Mouse (Mus musculus) hindbrain, embryonic 16.5 days (tissue): Measurements from ENCODE around the gene Nek9. TPM values are rescaled to one million over a fixed set of nuclear protein-coding genes. Genes with fewer than 3 reads are reported as not detected.
A peak's percentile ranks its signal among the peaks of the same experiment; 100 is the strongest.

Source experiments
- ATAC-seq: fragments of 200-750 bp; cut with Nextera tagmentation; 2 replicates; pipeline ENCODE4 v1.8.0; 2017; ENCODE audit warnings: moderate TSS enrichment, moderate library complexity
- H3K27ac ChIP-seq: fragments of 300-500 bp; sonication (generic); 2 replicates; pipeline ENCODE4 v1.5.1; 2014; ENCODE audit warnings: low read depth, mild to moderate bottlenecking, control low read depth, low read length, moderate library complexity
- H3K27me3 ChIP-seq: fragments of 300-500 bp; sonication (generic); replicated peaks from 2 replicates; pipeline ENCODE4 v1.6.1; 2014; ENCODE audit warnings: low read length; ENCODE audit not compliant: control insufficient read depth, insufficient read depth
- H3K36me3 ChIP-seq: fragments of 300-500 bp; sonication (generic); 2 replicates; pipeline ENCODE4 v1.6.1; 2014; ENCODE audit warnings: mild to moderate bottlenecking, low read length, moderate library complexity, mixed read lengths; ENCODE audit not compliant: control insufficient read depth, insufficient read depth
- H3K4me1 ChIP-seq: fragments of 300-500 bp; sonication (generic); 2 replicates; pipeline ENCODE4 v1.6.1; 2014; ENCODE audit warnings: low read depth, low read length; ENCODE audit not compliant: control insufficient read depth, insufficient read depth
- H3K4me2 ChIP-seq: fragments of 300-500 bp; sonication (generic); 2 replicates; pipeline ENCODE4 v1.6.1; 2014; ENCODE audit warnings: mild to moderate bottlenecking, low read length, control low read depth, moderate library complexity
- H3K4me3 ChIP-seq: fragments of 300-500 bp; sonication (generic); 2 replicates; pipeline ENCODE4 v1.5.1; 2014; ENCODE audit warnings: mild to moderate bottlenecking, low read length, control low read depth, moderate library complexity
- H3K9ac ChIP-seq: fragments of 300-500 bp; sonication (generic); 2 replicates; pipeline ENCODE4 v1.6.1; 2014; ENCODE audit warnings: low read depth, mild to moderate bottlenecking, control low read depth, low read length, moderate library complexity
- H3K9me3 ChIP-seq: fragments of 300-500 bp; sonication (generic); 2 replicates; pipeline ENCODE4 v1.6.1; 2014; ENCODE audit warnings: mild to moderate bottlenecking, low read length, moderate library complexity; ENCODE audit not compliant: control insufficient read depth
- WGBS: fragments of 180-500 bp; shearing (Covaris S2); extraction: QIAGEN DNeasy Blood & Tissue Kit; methylation state at CpG from one replicate; pipeline ENCODE4 v1.1.7; 2014; 5-methylcytosine and 5-hydroxymethylcytosine counted together
- polyA plus RNA-seq: library from polyadenylated mRNA; unstranded; fragments of >200 nt; fragmentation: Nextera tagmentation; extraction: Ambion mirVana; gene quantifications from 2 replicates; pipeline ENCODE4 v1.2.1, GENCODE M21; 2015

Gene Nek9
- polyA plus RNA-seq, 1 experiment from 2014 or later: 9.9 TPM

- Histone ChIP-seq H3K9me3 (no peaks in the 10 kb centered on the region), H3K9ac (no peak overlapping the region), H3K36me3 (no peaks in the 10 kb centered on the region; the same call in 1 of the 2 replicates), H3K4me1 (peaks cover 2% of the 10 kb centered on the region; the same call in 1 of the 2 replicates), H3K27me3 (no peaks in the 10 kb centered on the region), H3K4me3 (no peak overlapping the region), H3K27ac (no peak overlapping the region), H3K4me2 (no peak overlapping the region)
- 67% methylated on average over 7 of the region's 7 CpGs for WGBS
- no peak for ATAC-seq
Measured at GRCm38 (mm10) chr12:85264940-85265339, 74.2 kb downstream of the Nek9 start.

DNA sequence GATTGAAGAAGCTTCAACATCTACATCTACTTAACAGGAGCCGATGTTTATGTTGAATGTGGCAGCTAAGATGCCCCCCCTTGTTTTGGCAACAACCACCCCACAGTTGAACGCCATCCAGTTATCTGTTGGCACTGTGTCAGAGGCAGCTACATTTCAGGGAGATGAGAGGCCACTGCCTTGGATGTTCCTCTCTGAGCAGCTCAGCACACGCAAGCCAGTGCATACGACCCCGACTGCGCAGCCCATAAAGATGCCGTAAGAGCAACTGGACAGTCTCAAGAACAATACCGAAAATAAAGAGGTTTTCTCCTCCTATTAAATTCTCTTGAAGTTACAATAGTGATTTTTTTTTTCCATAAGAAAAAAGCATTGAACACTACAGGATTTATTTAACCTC, 74.6 kb downstream of the Nek9 start:
- Histone ChIP-seq H3K4me1 (no peaks in the 10 kb centered on the region), H3K27ac (no peak overlapping the region), H3K4me3 (no peak overlapping the region), H3K4me2 (no peak overlapping the region), H3K36me3 (no peaks in the 10 kb centered on the region; the same call in 1 of the 2 replicates), H3K27me3 (no peaks in the 10 kb centered on the region), H3K9ac (no peak overlapping the region), H3K9me3 (no peaks in the 10 kb centered on the region)
- ATAC-seq: no peak
- 75% methylated on average over 8 of the region's 8 CpGs for WGBS

DNA sequence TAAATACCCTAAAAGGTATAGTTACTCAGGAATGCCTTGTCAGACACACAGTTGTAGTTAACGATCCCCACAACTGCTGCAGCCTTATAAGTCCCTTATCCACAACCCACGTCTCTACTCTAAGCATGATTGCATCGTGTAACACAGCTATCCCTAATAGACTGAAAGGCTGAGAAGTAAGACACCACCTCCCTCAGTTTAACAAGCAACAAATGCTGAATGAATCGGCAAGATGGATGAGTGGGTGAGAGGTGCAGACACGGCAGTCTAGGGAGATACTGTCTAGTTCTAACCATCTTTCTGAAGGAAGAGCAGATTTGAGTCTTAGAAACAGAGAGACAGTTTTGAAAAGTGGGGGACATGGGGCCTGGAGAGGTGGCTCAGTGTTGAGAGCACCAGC, 76.0 kb downstream of the Nek9 start:
- H3K4me3 ChIP-seq: no peak overlapping the region
- no peak overlapping the region for H3K4me2 ChIP-seq
- no peak overlapping the region for H3K9ac ChIP-seq
- WGBS: 76% methylated on average over 5 of the region's 5 CpGs
- no peaks in the 10 kb centered on the region; the same call in 1 of the 2 replicates for H3K36me3 ChIP-seq
- ATAC-seq: no peak
- no peaks in the 10 kb centered on the region for H3K27me3 ChIP-seq
- no peaks in the 10 kb centered on the region for H3K9me3 ChIP-seq
- no peaks in the 10 kb centered on the region for H3K4me1 ChIP-seq
- H3K27ac ChIP-seq: no peak overlapping the region

DNA sequence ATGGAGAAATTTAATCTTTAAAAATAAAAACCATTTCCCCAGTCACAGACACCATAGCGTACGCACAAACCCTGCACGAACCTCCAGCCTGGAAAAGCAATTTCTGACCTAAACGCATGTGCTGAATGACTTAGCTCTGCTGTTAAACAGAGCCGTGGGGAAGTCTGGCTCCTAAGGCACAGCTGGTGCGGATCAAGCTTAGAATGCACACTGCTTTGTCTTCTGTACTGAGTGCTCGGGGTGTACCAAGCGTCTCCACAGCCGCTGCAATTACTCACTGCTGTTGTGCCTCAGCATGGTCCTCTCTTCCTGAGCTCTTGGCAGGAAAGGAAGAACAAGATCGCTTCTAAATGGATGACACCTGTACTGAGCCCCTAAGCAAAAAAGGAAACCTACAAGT, 76.7 kb downstream of the Nek9 start:
- no peak overlapping the region for H3K9ac ChIP-seq
- H3K4me2 ChIP-seq: no peak overlapping the region
- no peak overlapping the region for H3K4me3 ChIP-seq
- no peaks in the 10 kb centered on the region for H3K9me3 ChIP-seq
- H3K36me3 ChIP-seq: no peaks in the 10 kb centered on the region; the same call in 1 of the 2 replicates
- no peaks in the 10 kb centered on the region for H3K27me3 ChIP-seq
- no peak overlapping the region for H3K27ac ChIP-seq
- 0 out of 2 replicates have a peak, but pooled peaks have one; percentile 50 for ATAC-seq
- 44% methylated on average over 10 of the region's 10 CpGs for WGBS
- no peaks in the 10 kb centered on the region for H3K4me1 ChIP-seq

DNA sequence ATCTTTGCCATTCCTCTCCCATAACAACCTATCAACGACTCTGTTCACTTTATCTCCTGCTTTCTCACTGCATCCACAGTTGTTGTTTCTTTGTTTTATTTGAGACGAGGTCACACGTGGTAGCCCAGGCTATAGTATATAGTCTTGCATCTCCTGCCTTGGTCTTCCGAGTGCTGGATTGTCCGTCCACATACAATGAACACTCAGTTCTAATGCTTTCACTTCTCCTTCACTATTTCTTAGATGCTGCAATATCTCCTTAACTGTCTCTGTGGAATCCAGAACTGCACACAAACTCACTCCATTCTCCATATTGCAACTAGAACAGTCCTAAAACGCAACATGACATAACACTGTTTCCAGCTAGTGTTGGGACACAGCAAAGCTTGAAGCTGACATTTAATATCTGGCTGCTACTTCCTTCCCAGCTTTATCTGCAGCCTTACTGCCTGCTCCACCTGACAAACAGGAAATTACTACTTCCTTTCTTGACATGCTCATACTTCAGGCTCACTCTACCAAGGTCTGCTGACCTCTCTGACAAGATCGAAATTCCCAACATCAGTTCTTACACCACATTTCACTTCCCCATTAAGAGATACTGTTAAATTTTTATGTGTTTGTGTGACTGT, 82.0 kb downstream of the Nek9 start:
- no peaks in the 10 kb centered on the region for H3K27me3 ChIP-seq
- H3K27ac ChIP-seq: no peak overlapping the region
- WGBS: 92% methylated on average over 7 of the region's 7 CpGs
- H3K4me3 ChIP-seq: no peak overlapping the region
- H3K4me2 ChIP-seq: no peak overlapping the region
- H3K9ac ChIP-seq: no peak overlapping the region
- ATAC-seq: no peak
- no peaks in the 10 kb centered on the region for H3K9me3 ChIP-seq
- no peaks in the 10 kb centered on the region for H3K4me1 ChIP-seq
- no peaks in the 10 kb centered on the region; the same call in 1 of the 2 replicates for H3K36me3 ChIP-seq

DNA sequence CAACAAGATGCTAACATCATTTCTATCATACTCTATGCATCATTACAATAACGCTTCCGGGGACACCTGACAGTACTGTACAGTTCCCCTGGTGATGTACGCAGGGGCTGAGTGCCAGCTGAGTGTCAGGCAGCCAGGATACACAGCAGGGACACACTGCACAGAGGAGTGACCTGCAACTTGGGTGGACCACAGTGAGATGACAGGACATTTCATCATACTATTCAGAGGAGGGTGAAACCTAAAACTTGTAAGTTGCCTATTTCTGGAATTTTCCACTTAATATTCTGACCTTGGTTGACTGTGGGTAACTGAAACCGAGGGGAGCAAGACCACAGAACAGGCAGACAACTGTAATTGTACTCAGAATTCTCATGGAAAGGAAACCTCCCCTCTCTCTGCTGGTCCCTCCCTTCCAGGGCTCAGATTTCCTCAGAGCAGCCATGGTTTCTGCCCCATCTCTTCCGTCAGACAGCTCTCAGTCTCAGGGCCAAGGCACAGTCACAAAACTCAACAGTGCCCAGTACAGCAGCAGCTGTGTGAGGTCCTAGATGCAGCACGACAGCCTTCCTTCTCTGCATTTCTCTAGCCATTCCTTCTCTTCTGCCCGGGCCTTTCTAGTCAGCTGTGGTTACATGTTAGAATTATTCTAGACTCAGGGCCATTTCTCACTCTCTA, 82.9 kb downstream of the Nek9 start:
- Histone ChIP-seq H3K27ac (no peak overlapping the region), H3K4me1 (no peaks in the 10 kb centered on the region), H3K9ac (no peak overlapping the region), H3K27me3 (no peaks in the 10 kb centered on the region), H3K4me2 (no peak overlapping the region), H3K36me3 (no peaks in the 10 kb centered on the region; the same call in 1 of the 2 replicates), H3K4me3 (no peak overlapping the region), H3K9me3 (no peaks in the 10 kb centered on the region)
- 78% methylated on average over 7 of the region's 7 CpGs for WGBS
- ATAC-seq: no peak

DNA sequence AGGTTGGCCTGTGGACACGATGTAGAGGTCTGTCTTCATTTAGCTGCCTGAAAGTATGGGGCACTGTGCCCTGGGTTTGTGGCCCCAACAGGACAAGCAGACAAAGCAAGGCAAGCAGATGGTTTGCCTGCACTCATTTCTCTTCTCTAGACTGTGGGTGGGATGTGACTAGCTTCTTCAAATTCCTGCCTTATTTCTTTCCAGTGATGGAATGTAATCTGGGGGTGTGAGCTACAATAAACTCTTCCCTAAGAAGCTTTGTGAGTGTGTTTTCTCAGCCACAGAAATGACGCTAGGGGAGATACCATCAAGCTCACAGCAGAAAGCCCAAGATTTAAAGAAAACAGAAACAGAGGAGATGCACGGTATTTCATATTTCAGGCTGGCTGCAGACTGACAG, 87.1 kb downstream of the Nek9 start:
- ATAC-seq: no peak
- Histone ChIP-seq H3K36me3 (peaks cover 5% of the 10 kb centered on the region; the same call in 1 of the 2 replicates), H3K27ac (no peak overlapping the region), H3K9me3 (no peaks in the 10 kb centered on the region), H3K4me1 (no peaks in the 10 kb centered on the region), H3K27me3 (no peaks in the 10 kb centered on the region), H3K9ac (no peak overlapping the region), H3K4me2 (no peak overlapping the region), H3K4me3 (no peak overlapping the region)
- 85% methylated on average over 3 of the region's 3 CpGs for WGBS

Other genes with a start within 250 kb of the Nek9 start
- gene Prox2, start 228.6 kb downstream of the Nek9 start, polyA plus RNA-seq: 1.2 and 1.6 TPM in 2 replicates
- gene Dlst, start 228.5 kb downstream of the Nek9 start, polyA plus RNA-seq: 122 and 129 TPM in 2 replicates
- 39.0 and 39.4 TPM in 2 replicates for gene Rps6kl1, start 188.1 kb downstream of the Nek9 start, polyA plus RNA-seq
- gene Pgf, start 161.6 kb downstream of the Nek9 start, polyA plus RNA-seq: 11.7 and 13.1 TPM in 2 replicates
- gene Eif2b2, start 119.9 kb downstream of the Nek9 start, polyA plus RNA-seq: 80.1 and 82.3 TPM in 2 replicates
- gene Mlh3, start 68.8 kb downstream of the Nek9 start, polyA plus RNA-seq: 7.6 and 8.7 TPM in 2 replicates
- gene Acyp1, start 50.9 kb downstream of the Nek9 start, polyA plus RNA-seq: 47.1 and 58.4 TPM in 2 replicates
- gene Zc2hc1c, start 50.8 kb downstream of the Nek9 start, polyA plus RNA-seq: 1.7 and 1.8 TPM in 2 replicates
- gene Tmed10, start 35.5 kb upstream of the Nek9 start, polyA plus RNA-seq: 208 and 213 TPM in 2 replicates
- 3.9 and 4.3 TPM in 2 replicates for gene Fos, start 134.5 kb upstream of the Nek9 start, polyA plus RNA-seq